Mouse (Mus musculus) midbrain, embryonic 13.5 days (tissue): ENCODE measurements around the gene Zfp764. TPM values are rescaled to one million over a fixed set of nuclear protein-coding genes. Genes with fewer than 3 reads are reported as not detected.
"Not testable (repeated sequence)": the region's sequence is repeated elsewhere in the genome, so short reads cannot be mapped to it uniquely, and the experiment has no call there.

Source experiments
- ATAC-seq: fragments of 200-750 bp; cut with Nextera tagmentation; 2 replicates; pipeline ENCODE4 v1.8.0; 2017; ENCODE audit warnings: mild to moderate bottlenecking, moderate TSS enrichment, moderate library complexity
- H3K27ac ChIP-seq: fragments of 300-500 bp; sonication (generic); 2 replicates; pipeline ENCODE4 v1.5.1; 2015; ENCODE audit warnings: inconsistent platforms, mild to moderate bottlenecking, moderate library complexity
- H3K27me3 ChIP-seq: fragments of 300-500 bp; sonication (generic); 2 replicates; pipeline ENCODE4 v1.6.1; 2015; ENCODE audit warnings: mild to moderate bottlenecking, inconsistent platforms
- H3K36me3 ChIP-seq: fragments of 300-500 bp; sonication (generic); 2 replicates; pipeline ENCODE4 v1.6.1; 2015; ENCODE audit warnings: mild to moderate bottlenecking, inconsistent platforms
- H3K4me1 ChIP-seq: fragments of 300-500 bp; sonication (generic); replicated peaks from 2 replicates; pipeline ENCODE4 v1.6.1; 2015; ENCODE audit warnings: inconsistent platforms
- H3K4me2 ChIP-seq: fragments of 300-500 bp; sonication (generic); replicated peaks from 2 replicates; pipeline ENCODE4 v1.6.1; 2015; ENCODE audit warnings: moderate library complexity, mild to moderate bottlenecking, inconsistent platforms
- H3K4me3 ChIP-seq: fragments of 300-500 bp; sonication (generic); replicated peaks from 2 replicates; pipeline ENCODE4 v1.5.1; 2015; ENCODE audit warnings: mild to moderate bottlenecking, inconsistent platforms
- H3K9ac ChIP-seq: fragments of 300-500 bp; sonication (generic); replicated peaks from 2 replicates; pipeline ENCODE4 v1.6.1; 2015; ENCODE audit warnings: mild to moderate bottlenecking, inconsistent platforms
- H3K9me3 ChIP-seq: fragments of 300-500 bp; sonication (generic); 2 replicates; pipeline ENCODE4 v1.6.1; 2016; ENCODE audit warnings: mild to moderate bottlenecking, inconsistent platforms
- WGBS: fragments of 180-500 bp; shearing (Covaris S2); methylation state at CpG from one replicate; pipeline ENCODE4 v1.1.7; 2015; 5-methylcytosine and 5-hydroxymethylcytosine counted together
- polyA plus RNA-seq: library from polyadenylated mRNA; unstranded; fragments of >200 nt; fragmentation: Nextera tagmentation; extraction: Ambion mirVana; gene quantifications from 2 replicates; pipeline ENCODE4 v1.2.1, GENCODE M21; 2015

Gene Zfp764
- polyA plus RNA-seq = 5.1 and 5.2 TPM in 2 replicates

GRCm38 (mm10) chr7:127406002-127406987 is at the start of gene Zfp764:
Gene Zfp764 (minus strand): TSS chr7:127406822.
- peak within 1 kb of the TSS; percentile 90 for H3K4me2 ChIP-seq
- not testable (repeated sequence) for H3K36me3 ChIP-seq, H3K4me1 ChIP-seq, H3K27me3 ChIP-seq, H3K9me3 ChIP-seq
- H3K4me3 ChIP-seq = peak within 1 kb of the TSS; percentile 59
- 7% methylated on average over 40 of the region's 40 CpGs for WGBS
- H3K27ac ChIP-seq = peak within 1 kb of the TSS; percentile 80
- ATAC-seq = peak; percentile 93
- peak within 1 kb of the TSS; percentile 82 for H3K9ac ChIP-seq

- Histone ChIP-seq H3K27ac (no peak overlapping the region), H3K36me3 (peaks cover 52% of the 10 kb centered on the region)
- ATAC-seq = no peak
Measured at GRCm38 (mm10) chr7:127454905-127455304, 48.3 kb upstream of the Zfp764 start.

DNA sequence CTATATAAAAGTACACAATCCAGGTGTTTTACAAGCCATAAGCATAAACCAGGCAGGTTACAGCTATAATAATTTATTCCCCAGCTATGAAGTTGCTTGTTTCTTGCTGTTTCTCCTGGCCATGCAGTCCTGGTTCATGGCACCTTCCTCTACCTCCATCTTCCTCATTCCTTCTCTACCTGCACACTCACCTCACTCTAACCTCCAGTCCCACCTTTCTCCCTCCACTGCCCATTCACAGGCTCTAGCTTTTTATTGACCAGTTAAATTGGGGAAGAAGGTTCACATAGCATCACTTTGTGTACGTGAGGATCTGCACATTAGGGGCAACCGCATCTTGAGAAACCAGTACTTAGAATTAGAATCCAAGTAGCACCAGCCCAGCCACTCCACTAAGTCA is 46.4 kb upstream of the Zfp764 start:
- H3K4me3 ChIP-seq = no peak overlapping the region
- no peak overlapping the region for H3K27ac ChIP-seq
- no peak overlapping the region for H3K4me2 ChIP-seq
- H3K36me3 ChIP-seq = peaks cover 44% of the 10 kb centered on the region
- H3K9ac ChIP-seq = peak overlapping the region; percentile 7; the same call in 1 of the 2 replicates
- 99% methylated on average over 2 of the region's 2 CpGs for WGBS
- H3K9me3 ChIP-seq = no peaks in the 10 kb centered on the region
- no peak for ATAC-seq
- peaks cover 42% of the 10 kb centered on the region for H3K4me1 ChIP-seq
- no peaks in the 10 kb centered on the region for H3K27me3 ChIP-seq

More at GRCm38 (mm10) chr7:127454905-127455304, 48.3 kb upstream of the Zfp764 start:
- Histone ChIP-seq H3K4me2 (no peak overlapping the region), H3K9me3 (no peaks in the 10 kb centered on the region), H3K27me3 (no peaks in the 10 kb centered on the region), H3K9ac (no peak overlapping the region), H3K4me3 (no peak overlapping the region), H3K4me1 (peaks cover 36% of the 10 kb centered on the region)
- 99% methylated on average over 7 of the region's 7 CpGs for WGBS

GRCm38 (mm10) chr7:127449966-127450365 is 43.3 kb upstream of the Zfp764 start:
- Histone ChIP-seq H3K9me3 (no peaks in the 10 kb centered on the region), H3K27me3 (no peaks in the 10 kb centered on the region), H3K36me3 (peaks cover 38% of the 10 kb centered on the region), H3K4me2 (peak overlapping the region; percentile 87), H3K27ac (peak overlapping the region; percentile 96; the same call in 1 of the 2 replicates), H3K4me1 (peaks cover 52% of the 10 kb centered on the region), H3K4me3 (peak overlapping the region; percentile 90), H3K9ac (peak overlapping the region; percentile 75)
- WGBS = 80% methylated on average over 7 of the region's 7 CpGs
- ATAC-seq = no peak

DNA sequence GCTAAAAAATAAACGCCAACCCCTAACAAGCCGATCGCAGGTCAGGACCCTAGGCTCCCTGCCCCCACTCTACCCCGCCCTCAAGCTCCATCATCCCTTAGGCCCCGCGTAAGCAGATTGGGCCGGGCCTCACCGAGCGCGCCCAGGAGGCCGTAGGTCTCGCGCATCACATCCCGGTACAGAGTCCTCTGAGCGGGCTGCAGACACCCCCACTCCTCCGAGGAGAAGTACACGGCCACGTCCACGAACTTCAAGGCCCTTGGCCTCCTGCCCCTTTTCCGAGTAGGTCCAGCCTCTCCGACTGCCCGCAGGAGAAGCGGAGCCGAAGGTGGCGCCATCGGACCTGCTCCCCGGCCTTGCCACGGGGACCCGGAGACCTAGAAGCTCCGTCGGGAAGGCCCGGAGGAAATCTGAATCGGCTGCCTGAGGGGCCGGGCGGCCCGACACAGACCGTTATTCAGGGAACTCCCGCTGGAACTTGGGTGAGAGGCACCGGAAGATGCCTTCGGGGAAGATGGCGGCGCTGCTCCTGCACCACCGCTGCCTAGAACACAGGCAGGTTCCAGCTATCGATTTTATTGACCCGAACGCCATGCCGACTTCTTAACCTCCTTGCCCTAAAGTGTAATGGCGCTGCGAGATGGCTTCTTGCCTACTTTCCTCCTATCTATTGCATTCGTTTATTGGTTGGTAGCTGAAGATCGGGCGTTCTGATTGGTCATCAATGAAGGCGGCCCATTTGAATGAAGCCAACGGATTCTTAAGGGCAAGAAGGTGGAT is 42.1 kb upstream of the Zfp764 start, which contains the start of gene Zfp689:
Gene Zfp689, minus strand, starts transcription at position 638 of the 780 bp plus-strand sequence.
- H3K4me2 ChIP-seq = peak within 1 kb of the TSS; percentile 87
- peak within 1 kb of the TSS; percentile 97 for H3K9ac ChIP-seq
- H3K9me3 ChIP-seq = no peaks in the 10 kb centered on the region
- ATAC-seq = peak; percentile 91
- H3K4me1 ChIP-seq = peaks cover 52% of the 10 kb centered on the region
- H3K36me3 ChIP-seq = peaks cover 46% of the 10 kb centered on the region
- H3K4me3 ChIP-seq = peak within 1 kb of the TSS; percentile 90
- H3K27ac ChIP-seq = peak within 1 kb of the TSS; percentile 96
- no peaks in the 10 kb centered on the region for H3K27me3 ChIP-seq
- WGBS = under 1% methylated on average over 54 of the region's 54 CpGs

DNA sequence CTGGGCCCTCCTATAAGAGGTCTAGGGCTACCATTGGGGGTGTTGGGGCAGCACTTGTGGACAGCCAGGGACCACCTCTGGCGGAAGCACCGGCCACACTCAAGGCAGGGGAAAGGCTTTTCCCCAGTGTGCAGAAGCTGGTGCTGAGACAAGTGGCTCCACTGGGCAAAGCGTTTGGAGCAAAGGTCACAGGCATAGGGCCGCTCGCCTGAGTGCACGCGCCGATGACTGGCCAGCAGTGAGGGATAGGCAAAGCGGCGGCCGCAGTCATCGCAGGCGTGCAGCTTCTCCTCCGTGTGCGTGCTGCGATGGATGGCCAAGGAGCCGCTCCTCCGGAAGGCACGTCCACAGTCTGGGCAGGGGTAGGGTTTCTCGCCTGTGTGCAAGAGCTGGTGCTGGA is 37.4 kb upstream of the Zfp764 start:
- Histone ChIP-seq H3K9me3 (no peaks in the 10 kb centered on the region), H3K4me3 (no peak overlapping the region), H3K27me3 (no peaks in the 10 kb centered on the region), H3K9ac (no peak overlapping the region), H3K27ac (no peak overlapping the region), H3K4me2 (no peak overlapping the region), H3K4me1 (peaks cover 11% of the 10 kb centered on the region), H3K36me3 (peaks cover 54% of the 10 kb centered on the region)
- no peak for ATAC-seq
- WGBS = 92% methylated on average over 20 of the region's 20 CpGs

DNA sequence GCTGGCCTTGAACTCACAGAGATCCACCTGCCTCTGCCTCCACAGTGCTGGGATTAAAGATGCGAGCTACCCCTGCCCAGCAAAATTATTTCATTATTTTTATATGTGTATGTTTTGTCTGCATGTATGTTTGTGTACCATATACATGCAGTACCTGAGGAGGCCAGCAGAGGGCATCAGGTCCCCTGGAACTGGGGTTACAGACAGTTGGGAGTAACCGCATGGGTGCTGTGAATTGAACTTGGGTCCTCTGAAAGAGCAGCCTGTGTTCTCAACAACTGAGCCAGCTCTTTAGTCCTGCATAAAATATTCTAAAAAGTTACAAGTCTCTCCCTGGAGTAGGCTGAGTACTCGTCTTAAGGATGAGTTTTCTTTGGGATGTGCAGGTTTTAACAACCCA is 31.1 kb upstream of the Zfp764 start:
- ATAC-seq = no peak
- H3K27ac ChIP-seq = no peak overlapping the region
- H3K27me3 ChIP-seq = no peaks in the 10 kb centered on the region
- no peak overlapping the region for H3K4me2 ChIP-seq
- H3K9ac ChIP-seq = no peak overlapping the region
- peaks cover 9% of the 10 kb centered on the region; the same call in 1 of the 2 replicates for H3K9me3 ChIP-seq
- 90% methylated on average over 3 of the region's 3 CpGs for WGBS
- H3K4me3 ChIP-seq = no peak overlapping the region
- H3K4me1 ChIP-seq = no peaks in the 10 kb centered on the region
- peaks cover 18% of the 10 kb centered on the region for H3K36me3 ChIP-seq

DNA sequence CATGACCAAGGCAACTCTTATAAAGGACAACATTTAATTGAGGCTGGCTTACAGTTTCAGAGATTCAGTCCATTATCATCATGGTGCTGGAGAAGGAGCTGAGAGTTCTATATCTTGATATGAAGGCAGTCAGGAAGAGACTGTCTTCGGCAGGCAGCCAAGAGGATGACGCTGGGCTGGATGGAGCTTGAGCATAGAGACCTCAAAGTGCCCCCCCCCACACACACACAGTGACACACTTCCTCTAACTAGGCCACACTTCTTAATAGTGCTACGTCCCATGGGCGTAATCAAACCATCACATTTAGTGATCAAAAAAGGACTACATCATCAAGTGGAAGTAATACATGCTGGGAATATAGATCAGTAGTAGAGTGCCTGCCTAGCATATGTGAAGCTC is 28.6 kb upstream of the Zfp764 start:
- H3K9ac ChIP-seq = no peak overlapping the region
- WGBS = 91% methylated on average over 4 of the region's 4 CpGs
- no peak overlapping the region for H3K27ac ChIP-seq
- H3K4me1 ChIP-seq = no peaks in the 10 kb centered on the region
- H3K4me3 ChIP-seq = no peak overlapping the region
- no peak overlapping the region for H3K4me2 ChIP-seq
- H3K27me3 ChIP-seq = no peaks in the 10 kb centered on the region
- H3K36me3 ChIP-seq = no peaks in the 10 kb centered on the region
- peaks cover 9% of the 10 kb centered on the region; the same call in 1 of the 2 replicates for H3K9me3 ChIP-seq
- ATAC-seq = no peak

- Histone ChIP-seq H3K4me2 (no peak overlapping the region), H3K36me3 (no peaks in the 10 kb centered on the region), H3K27me3 (peaks cover 12% of the 10 kb centered on the region), H3K4me1 (peaks cover 7% of the 10 kb centered on the region), H3K9me3 (no peaks in the 10 kb centered on the region), H3K9ac (no peak overlapping the region), H3K27ac (no peak overlapping the region), H3K4me3 (no peak overlapping the region)
- WGBS = 76% methylated on average over 3 of the region's 3 CpGs
- no peak for ATAC-seq
Measured at GRCm38 (mm10) chr7:127426354-127426753, 19.7 kb upstream of the Zfp764 start.

DNA sequence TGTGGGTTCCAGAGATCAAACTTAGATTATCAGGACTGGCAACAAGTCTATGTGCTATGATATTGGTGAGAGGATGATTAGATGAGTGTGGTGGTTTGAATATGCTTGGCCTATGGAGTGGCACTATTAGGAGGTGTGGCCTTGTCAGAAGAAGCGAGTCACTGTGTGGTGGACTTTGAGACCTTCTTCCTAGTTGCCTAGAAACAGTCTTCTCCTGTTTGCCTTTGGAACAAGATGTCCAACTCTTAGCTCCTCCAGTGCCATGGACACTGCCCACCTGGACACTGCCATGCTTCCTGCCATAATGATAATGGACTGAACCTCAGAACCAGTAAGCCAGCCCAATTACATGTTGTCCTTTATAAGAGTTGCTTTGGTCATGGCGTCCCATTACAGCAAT is 19.3 kb upstream of the Zfp764 start:
- 90% methylated on average over 2 of the region's 2 CpGs for WGBS
- H3K4me1 ChIP-seq = peaks cover 12% of the 10 kb centered on the region
- no peak overlapping the region for H3K27ac ChIP-seq
- no peak for ATAC-seq
- no peak overlapping the region for H3K4me3 ChIP-seq
- H3K9ac ChIP-seq = no peak overlapping the region
- no peaks in the 10 kb centered on the region for H3K9me3 ChIP-seq
- H3K4me2 ChIP-seq = no peak overlapping the region
- H3K27me3 ChIP-seq = peaks cover 12% of the 10 kb centered on the region
- no peaks in the 10 kb centered on the region for H3K36me3 ChIP-seq

DNA sequence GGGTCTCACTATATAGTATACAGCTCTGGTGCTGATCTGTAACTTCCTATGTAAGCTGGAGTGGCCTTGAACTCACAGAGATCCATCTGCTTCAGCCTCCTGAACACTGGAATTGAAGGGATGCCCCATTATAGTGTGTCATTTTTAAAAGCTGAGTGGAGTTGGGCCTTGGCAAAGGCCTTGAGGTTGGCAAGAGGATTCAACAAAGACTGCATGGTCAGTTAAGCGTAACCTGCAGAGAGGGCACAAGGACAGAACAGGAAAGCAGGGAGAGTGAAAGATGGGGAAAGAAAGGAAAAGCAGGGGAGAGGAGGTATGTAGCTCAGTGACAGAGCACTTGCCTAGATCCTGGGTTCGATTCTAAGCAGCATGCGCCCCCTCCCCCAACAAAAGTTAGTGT is 18.7 kb upstream of the Zfp764 start:
- H3K4me2 ChIP-seq = no peak overlapping the region
- H3K9ac ChIP-seq = no peak overlapping the region
- H3K36me3 ChIP-seq = no peaks in the 10 kb centered on the region
- H3K27me3 ChIP-seq = peaks cover 12% of the 10 kb centered on the region
- no peak overlapping the region for H3K4me3 ChIP-seq
- ATAC-seq = no peak
- no peak overlapping the region for H3K27ac ChIP-seq
- WGBS = 81% methylated on average over 3 of the region's 3 CpGs
- H3K9me3 ChIP-seq = no peaks in the 10 kb centered on the region
- peaks cover 15% of the 10 kb centered on the region for H3K4me1 ChIP-seq

GRCm38 (mm10) chr7:127422247-127422646 is 15.6 kb upstream of the Zfp764 start:
- peak overlapping the region; percentile 71; the same call in 1 of the 2 replicates for H3K27ac ChIP-seq
- WGBS = 2% methylated on average over 15 of the region's 15 CpGs

More at GRCm38 (mm10) chr7:127422247-127422646, 15.6 kb upstream of the Zfp764 start:
- peaks cover 21% of the 10 kb centered on the region for H3K36me3 ChIP-seq
- ATAC-seq = peak; percentile 77
- peak overlapping the region; percentile 97 for H3K4me2 ChIP-seq
- no peaks in the 10 kb centered on the region for H3K9me3 ChIP-seq
- H3K4me1 ChIP-seq = peaks cover 15% of the 10 kb centered on the region
- H3K9ac ChIP-seq = peak overlapping the region; percentile 94; the same call in 1 of the 2 replicates
- H3K27me3 ChIP-seq = peaks cover 12% of the 10 kb centered on the region
- H3K4me3 ChIP-seq = peak overlapping the region; percentile 83
